Mouse (Mus musculus) fibroblast of lung, adult 2 months (primary cell): ENCODE data around the gene Rgs8.

Experiments
- DNase-seq: peaks from one replicate; pipeline ENCODE4 v3.0.0-alpha.2; 2011; ENCODE audit warnings: low read depth

The Rgs8 gene

GRCm38 (mm10) chr1:153708626-153709025, 55.8 kb downstream of the Rgs8 start:
- DNase-seq = no peak

GRCm38 (mm10) chr1:153709451-153709850, 56.6 kb downstream of the Rgs8 start:
- DNase-seq = no peak

- no peak for DNase-seq
Observed at GRCm38 (mm10) chr1:153711544-153712262, 58.9 kb downstream of the Rgs8 start.

- no peak for DNase-seq
Observed at GRCm38 (mm10) chr1:153712633-153713032, 59.8 kb downstream of the Rgs8 start.

DNA sequence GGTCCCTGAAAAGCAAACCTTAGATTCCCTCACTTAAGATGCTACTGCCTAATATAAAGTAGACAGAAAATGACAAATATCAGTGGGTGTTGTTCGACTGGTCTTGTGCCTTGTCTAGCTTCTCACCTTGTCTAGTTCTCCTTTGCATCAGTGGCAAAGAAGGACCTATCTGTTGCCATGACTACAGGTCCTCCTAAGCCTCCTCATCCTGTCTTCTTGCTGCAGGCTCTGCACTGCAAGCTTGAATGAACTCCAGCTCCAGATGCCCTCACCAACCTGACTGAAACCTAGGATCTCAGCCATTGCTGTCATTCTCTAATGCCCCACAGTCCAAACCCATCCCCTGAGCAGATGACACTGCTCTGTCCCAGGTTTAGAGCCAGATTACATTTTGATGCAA, 65.2 kb downstream of the Rgs8 start:
- DNase-seq = no peak

DNA sequence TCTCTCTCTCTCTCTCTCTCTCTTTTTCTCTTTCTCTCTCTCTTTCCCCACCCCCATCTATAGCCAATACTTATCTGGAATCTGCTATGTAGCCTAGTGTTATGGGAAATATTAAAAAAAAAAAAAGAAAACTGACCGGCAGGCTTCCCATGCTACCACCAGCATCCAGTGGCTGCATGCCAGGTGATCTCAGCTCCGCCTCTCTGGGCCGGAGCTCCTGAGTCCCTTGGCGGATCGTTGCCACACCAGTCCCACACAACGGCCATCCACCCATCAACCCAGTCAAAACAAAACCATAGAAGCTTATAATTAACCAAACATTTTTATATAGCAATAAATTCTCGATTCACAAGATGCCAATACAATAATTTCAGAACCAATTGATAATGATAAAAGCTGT, 68.1 kb downstream of the Rgs8 start:
- no peak for DNase-seq

GRCm38 (mm10) chr1:153721565-153722310, 68.9 kb downstream of the Rgs8 start:
- DNase-seq = no peak

GRCm38 (mm10) chr1:153723426-153723825, 70.6 kb downstream of the Rgs8 start:
- DNase-seq = no peak

GRCm38 (mm10) chr1:153726636-153727035, 73.8 kb downstream of the Rgs8 start:
- no peak for DNase-seq

DNA sequence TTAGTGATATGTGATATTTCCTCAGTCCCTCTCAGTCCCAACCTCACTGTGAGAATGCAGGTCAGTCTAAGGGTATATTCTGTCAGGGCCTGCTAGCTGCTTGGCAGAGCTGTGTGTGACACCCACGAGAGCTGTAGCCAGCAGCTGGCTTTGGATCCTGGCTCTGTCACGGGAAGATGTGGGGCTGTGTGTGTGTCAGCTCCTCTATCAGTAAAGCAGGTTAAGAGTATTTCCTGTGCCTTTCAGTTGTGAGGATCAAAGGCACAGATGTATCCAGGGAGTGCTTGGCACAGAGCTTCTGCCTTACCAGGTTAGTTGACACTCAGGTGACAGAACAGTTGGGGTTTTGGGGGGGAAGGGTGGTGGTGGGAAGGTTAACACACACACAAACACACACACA, 77.0 kb downstream of the Rgs8 start:
- no peak for DNase-seq

- peak; percentile 49 for DNase-seq
Observed at GRCm38 (mm10) chr1:153730671-153731070, 77.8 kb downstream of the Rgs8 start.

DNA sequence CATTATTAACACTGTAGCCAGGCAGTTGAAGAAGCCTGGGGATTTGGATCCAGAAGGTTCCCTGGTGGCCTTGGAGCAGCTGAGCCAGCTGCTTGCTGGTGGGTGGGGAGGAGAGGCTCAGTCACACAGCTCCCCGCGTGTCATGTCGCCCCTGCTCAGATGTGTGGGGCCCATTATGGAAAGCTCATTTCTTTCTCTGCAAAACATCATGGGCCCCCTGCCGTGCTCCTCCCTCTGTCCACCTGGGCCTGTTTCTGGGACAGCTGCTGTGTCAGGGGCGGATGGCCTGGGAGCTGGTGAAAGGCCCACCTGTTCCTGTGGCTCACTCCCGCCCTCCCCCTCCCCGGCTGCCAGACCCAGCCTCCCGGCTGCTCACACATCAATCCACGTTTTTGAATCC, 80.4 kb downstream of the Rgs8 start:
- no peak for DNase-seq

DNA sequence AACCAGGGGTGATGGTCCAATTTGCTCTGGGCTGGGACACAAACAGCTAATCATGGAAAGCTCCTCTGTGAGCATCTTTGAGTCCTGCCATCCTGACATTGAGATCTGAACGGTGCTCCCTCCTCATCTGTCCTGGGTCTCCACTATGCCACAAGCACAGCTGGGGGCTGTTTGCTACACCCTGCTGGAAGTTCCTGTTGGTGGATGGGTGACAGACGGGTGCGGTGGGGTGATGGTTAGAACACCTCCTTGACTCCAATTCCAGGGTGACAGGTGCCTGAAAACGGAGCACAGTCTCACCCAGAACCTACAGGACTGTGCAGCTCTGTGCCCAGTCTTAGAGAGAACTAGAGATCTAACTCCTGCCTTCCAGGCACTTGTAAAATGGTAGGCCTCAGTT, 82.0 kb downstream of the Rgs8 start:
- DNase-seq = no peak

DNA sequence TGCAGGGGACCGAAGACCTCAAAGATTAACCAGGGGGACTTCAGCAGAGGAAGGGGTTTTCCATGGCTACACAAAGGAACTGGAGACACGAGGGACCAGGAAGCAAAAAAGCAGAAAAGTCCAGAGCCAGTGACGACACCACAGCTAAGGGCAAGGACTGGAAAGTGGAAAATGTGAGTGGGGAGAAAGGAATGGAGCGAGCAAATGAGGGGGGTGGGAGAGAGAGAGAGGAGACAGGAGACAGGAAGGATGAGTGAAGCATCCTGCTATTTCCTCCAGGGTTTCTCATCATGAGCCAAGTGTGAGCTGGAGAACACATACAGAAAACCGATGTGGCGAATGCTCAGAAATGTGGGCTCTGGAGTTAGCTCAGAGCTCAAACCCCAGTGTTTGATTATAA, 83.3 kb downstream of the Rgs8 start:
- no peak for DNase-seq

DNA sequence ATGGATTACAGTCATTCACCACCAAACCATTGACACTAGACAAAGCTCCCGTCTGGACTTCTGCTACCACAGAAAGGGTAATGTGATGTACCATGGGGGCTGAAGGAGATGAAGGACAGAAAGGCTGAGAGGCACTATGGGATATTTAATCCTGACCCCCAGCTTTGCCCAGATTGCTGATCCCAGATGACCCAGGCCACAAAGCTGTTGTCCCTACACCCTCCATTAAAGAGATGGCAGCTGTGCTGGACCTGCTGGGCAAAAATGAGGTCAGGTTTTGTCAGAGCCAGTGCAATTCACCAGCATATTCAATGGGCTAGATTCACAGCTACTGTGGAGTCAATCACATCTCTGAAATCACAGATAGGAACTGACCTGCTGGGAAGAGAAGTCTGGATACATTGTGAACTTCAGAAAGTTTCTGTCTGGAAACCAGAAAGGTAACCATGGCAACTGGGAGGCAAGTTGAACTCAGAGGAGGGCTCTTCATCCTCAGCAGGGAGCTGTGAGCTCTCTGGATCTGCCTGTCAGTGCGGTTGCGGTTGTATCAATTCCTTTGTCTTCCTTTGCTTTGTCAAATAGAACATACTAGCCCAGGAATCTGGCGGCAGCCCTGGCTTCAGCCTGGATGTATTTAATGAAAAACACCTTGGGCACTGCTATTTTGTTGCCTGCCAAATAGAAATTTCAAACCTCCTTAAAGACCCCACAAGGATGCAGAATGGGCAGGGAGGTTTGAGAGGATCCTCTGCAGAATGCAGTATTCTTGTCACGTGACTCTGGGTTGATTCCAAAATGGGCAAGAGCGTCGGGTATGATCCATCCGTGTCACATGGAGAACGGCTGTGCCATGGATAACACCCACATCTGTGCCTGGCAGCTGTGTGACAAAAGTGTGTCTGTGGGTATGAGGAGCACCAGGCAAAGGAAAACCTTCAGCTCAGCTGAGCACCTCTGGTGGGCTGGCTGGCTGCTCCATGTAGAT, 84.6 kb downstream of the Rgs8 start:
- DNase-seq = no peak

DNA sequence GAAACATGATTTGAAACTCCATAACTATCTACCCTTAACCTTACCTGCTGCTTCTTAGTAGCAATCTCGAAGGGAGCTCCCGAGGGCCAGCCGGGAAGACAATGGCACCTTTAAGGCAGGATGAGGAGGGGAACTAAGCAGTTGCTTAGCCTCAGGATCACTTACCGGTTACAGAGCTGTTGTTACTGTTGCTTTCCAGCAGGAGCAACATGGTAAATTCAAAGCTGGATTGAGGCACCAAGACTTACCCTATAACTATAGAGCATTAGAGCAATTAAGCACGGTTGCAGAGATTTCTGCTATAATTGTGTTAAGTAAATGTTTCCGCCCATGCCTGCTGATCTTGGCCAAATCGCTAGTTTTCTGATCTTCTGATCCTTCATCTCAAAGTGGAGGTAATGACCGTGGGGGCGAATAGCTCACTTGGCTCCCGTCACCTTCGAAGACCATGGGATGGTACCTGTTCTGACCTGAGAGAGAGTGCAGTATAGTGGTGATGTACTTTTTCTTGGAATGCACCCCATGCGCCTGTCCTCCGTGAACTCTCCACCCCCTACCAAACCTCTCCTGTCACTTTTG, 86.7 kb downstream of the Rgs8 start:
- no peak for DNase-seq

GRCm38 (mm10) chr1:153740145-153740544, 87.3 kb downstream of the Rgs8 start, which contains the start of gene Rgs16:
TSS of gene Rgs16 (plus strand) at chr1:153740349.
- DNase-seq = no peak

- no peak for DNase-seq
Observed at GRCm38 (mm10) chr1:153740775-153741400, 88.1 kb downstream of the Rgs8 start.

DNA sequence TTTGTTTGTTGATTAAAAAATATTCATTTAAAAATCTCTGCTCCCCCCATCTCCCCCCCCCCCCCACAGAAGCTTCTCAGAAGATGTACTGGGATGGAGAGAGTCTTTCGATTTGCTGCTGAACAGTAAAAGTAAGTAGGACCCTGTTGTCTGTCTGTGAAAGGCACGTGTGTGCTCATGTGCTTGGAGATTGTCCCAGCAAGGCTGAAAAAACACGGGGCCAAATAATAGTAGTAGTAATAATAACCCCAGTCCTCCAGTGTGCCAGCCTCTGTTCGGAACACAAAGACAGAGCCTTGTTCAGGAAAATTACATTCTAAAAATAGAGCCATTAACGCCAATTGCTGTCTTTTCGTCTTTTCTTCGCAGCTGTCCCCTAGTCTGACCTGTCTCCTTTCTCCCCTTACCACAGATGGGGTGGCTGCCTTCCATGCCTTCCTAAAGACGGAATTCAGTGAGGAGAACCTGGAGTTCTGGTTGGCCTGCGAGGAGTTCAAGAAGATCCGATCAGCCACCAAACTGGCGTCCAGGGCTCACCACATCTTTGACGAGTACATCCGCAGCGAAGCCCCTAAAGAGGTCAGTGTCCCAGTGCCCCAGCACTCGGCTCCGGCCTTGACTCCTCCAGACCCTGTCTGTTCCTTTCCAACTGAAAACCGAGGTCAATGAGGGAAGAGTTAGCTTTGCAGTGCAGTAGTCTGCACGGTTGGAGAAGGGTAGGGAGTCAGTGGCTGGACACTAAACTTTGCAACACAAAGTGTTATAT, 88.9 kb downstream of the Rgs8 start:
- no peak for DNase-seq

- no peak for DNase-seq
Observed at GRCm38 (mm10) chr1:153742374-153743155, 89.7 kb downstream of the Rgs8 start.
